Mouse (Mus musculus): ENCODE results near the gene Selenom. TPM values are rescaled to one million over a fixed set of nuclear protein-coding genes. Genes with fewer than 3 reads are reported as not detected.
A peak's percentile ranks its signal among the peaks of the same experiment; 100 is the strongest.

The Selenom gene
- polyA plus RNA-seq, 1 experiment: 13.8 TPM

DNA sequence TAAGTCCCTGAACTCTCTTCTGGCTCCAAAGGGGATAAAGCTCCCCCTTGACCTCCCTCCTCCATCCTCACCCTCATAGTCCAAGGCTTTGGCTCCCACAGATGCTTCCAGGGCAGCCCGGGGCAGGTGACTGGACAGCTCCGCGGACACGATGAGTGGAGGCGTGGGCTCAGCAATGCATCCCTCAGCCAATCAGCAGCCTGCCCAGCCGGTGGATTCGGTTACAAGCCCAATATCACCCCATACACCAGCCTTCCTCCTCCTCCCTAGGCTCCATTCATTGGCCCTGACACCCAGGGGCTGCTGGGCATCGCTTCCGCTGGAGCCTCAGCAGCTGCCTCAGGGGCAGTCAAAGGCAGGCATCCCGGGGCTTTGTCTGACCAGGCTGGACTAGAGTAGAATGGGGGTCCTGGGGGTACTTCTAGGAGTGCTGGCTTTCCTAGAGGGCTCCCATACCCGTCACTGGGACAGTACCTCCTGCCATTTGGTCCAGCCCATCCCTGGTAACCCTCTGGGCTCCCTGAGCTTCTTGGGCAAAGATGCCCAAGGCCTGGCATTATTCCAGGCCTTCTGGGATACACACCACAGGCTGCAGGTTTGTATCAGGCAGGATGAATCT, 26.4 kb upstream of the Selenom start, which contains the start of gene Pla2g3:
TSS of gene Pla2g3 (plus strand) at position 333 of the 619 bp plus-strand sequence.
- no peak within 1 kb of the TSS for H3K4me3 ChIP-seq (ENCODE audit: control insufficient read depth, low read depth, low read length)
- peaks cover 4% of the 10 kb centered on the region; the same call in 1 of the 2 replicates for H3K4me1 ChIP-seq (ENCODE audit: control insufficient read depth, insufficient read depth, low read length)
- no peak within 1 kb of the TSS for H3K27ac ChIP-seq (ENCODE audit: control insufficient read depth, insufficient read depth, low read depth, low read length)
- TF ChIP-seq POLR2A (IDR thresholded peaks at IDR 0.05; ENCODE audit: control insufficient read depth, low read depth, low read length) (no peak), CTCF (IDR thresholded peaks at IDR 0.05; ENCODE audit: control insufficient read depth, insufficient read depth, insufficient replicate concordance, low read depth, low read length) (no peak)
- H3K36me3 ChIP-seq (ENCODE audit: control insufficient read depth, insufficient read depth, low read length): no peaks in the 10 kb centered on the region
- no peaks in the 10 kb centered on the region for H3K27me3 ChIP-seq (ENCODE audit: control insufficient read depth, insufficient read depth, low read length)

DNA sequence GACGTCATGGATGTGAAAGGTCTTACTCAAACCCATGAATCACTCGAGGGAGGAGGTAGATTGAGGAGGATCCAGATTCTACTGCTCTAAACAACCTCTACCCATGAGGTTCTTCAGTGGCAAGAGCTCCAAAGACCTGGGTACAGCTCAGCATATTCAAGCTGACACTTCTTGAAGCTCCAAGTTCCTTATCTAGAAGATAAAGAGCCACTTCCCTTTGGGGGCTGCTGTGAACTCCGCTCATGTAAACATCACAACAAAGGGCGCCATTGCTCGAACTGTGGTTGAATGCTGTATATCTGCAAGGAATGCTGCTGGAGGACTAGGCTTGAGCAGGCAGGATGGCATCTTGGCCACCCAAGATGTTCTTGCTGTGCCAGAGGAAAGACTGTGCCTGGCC, 25.4 kb upstream of the Selenom start:
- Histone ChIP-seq H3K4me3 (ENCODE audit: control insufficient read depth, low read depth, low read length) (no peak overlapping the region), H3K27ac (ENCODE audit: control insufficient read depth, insufficient read depth, low read depth, low read length) (no peak overlapping the region), H3K36me3 (ENCODE audit: control insufficient read depth, insufficient read depth, low read length) (no peaks in the 10 kb centered on the region), H3K4me1 (ENCODE audit: control insufficient read depth, insufficient read depth, low read length) (peaks cover 4% of the 10 kb centered on the region; the same call in 1 of the 2 replicates), H3K27me3 (ENCODE audit: control insufficient read depth, insufficient read depth, low read length) (no peaks in the 10 kb centered on the region)
- TF ChIP-seq POLR2A (IDR thresholded peaks at IDR 0.05; ENCODE audit: control insufficient read depth, low read depth, low read length) (no peak), CTCF (IDR thresholded peaks at IDR 0.05; ENCODE audit: control insufficient read depth, insufficient read depth, insufficient replicate concordance, low read depth, low read length) (no peak)

DNA sequence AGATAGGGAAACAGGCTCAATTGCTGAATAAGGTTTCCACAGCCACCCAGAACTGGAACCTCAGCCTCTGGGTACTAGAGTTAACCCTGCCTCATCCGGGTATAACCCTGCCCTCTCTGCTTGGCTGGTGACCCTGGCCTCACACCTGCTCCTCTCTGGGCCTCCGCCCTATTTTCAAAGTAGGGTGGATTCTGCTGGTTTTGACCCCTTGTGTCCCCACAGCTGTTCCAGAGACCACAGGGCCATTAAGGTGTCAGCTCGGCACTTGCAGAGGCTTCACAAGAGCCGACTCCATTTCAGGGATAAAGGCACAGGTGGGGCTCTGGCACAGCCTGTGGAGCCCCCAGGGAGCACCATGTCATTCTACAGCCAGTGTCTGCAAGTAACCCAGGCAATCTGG, 21.7 kb upstream of the Selenom start:
- Histone ChIP-seq H3K4me3 (ENCODE audit: control insufficient read depth, low read depth, low read length) (no peak overlapping the region), H3K36me3 (ENCODE audit: control insufficient read depth, insufficient read depth, low read length) (no peaks in the 10 kb centered on the region), H3K4me1 (ENCODE audit: control insufficient read depth, insufficient read depth, low read length) (peaks cover 10% of the 10 kb centered on the region), H3K27ac (ENCODE audit: control insufficient read depth, insufficient read depth, low read depth, low read length) (no peak overlapping the region), H3K27me3 (ENCODE audit: control insufficient read depth, insufficient read depth, low read length) (no peaks in the 10 kb centered on the region)
- TF ChIP-seq POLR2A (IDR thresholded peaks at IDR 0.05; ENCODE audit: control insufficient read depth, low read depth, low read length) (no peak), CTCF (IDR thresholded peaks at IDR 0.05; ENCODE audit: control insufficient read depth, insufficient read depth, insufficient replicate concordance, low read depth, low read length) (no peak)

GRCm38 (mm10) chr11:3494857-3495256, 19.6 kb upstream of the Selenom start:
- Histone ChIP-seq H3K4me1 (ENCODE audit: control insufficient read depth, insufficient read depth, low read length) (peaks cover 6% of the 10 kb centered on the region), H3K27ac (ENCODE audit: control insufficient read depth, insufficient read depth, low read depth, low read length) (no peak overlapping the region), H3K27me3 (ENCODE audit: control insufficient read depth, insufficient read depth, low read length) (no peaks in the 10 kb centered on the region), H3K4me3 (ENCODE audit: control insufficient read depth, low read depth, low read length) (peak overlapping the region; percentile 37), H3K36me3 (ENCODE audit: control insufficient read depth, insufficient read depth, low read length) (no peaks in the 10 kb centered on the region)
- no peak for TF ChIP-seq POLR2A (IDR thresholded peaks at IDR 0.05; ENCODE audit: control insufficient read depth, low read depth, low read length)
- no peak for TF ChIP-seq CTCF (IDR thresholded peaks at IDR 0.05; ENCODE audit: control insufficient read depth, insufficient read depth, insufficient replicate concordance, low read depth, low read length)

DNA sequence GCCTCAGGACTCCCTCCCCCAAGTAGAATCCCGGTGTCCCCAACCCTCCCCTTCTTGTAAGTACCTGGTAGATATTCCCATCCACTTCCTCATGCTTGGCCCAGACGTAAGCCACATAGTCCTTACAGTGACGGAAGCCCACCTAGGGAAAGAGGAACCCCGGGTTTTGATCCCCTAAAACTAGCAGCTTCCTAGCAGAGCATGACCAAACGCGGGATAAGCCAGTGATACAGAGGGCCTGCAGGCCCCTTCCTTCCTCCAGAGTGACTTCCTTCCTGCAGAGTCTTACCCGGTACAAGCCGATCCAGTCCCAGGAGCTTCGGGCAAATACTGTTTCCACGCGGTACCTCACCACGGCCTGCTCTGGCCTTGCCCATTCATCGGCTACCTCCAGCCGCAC, 19.0 kb upstream of the Selenom start:
- Histone ChIP-seq H3K36me3 (ENCODE audit: control insufficient read depth, insufficient read depth, low read length) (no peaks in the 10 kb centered on the region), H3K4me1 (ENCODE audit: control insufficient read depth, insufficient read depth, low read length) (peaks cover 6% of the 10 kb centered on the region), H3K27ac (ENCODE audit: control insufficient read depth, insufficient read depth, low read depth, low read length) (no peak overlapping the region), H3K27me3 (ENCODE audit: control insufficient read depth, insufficient read depth, low read length) (no peaks in the 10 kb centered on the region), H3K4me3 (ENCODE audit: control insufficient read depth, low read depth, low read length) (peak overlapping the region; percentile 31)
- TF ChIP-seq POLR2A (IDR thresholded peaks at IDR 0.05; ENCODE audit: control insufficient read depth, low read depth, low read length) (no peak), CTCF (IDR thresholded peaks at IDR 0.05; ENCODE audit: control insufficient read depth, insufficient read depth, insufficient replicate concordance, low read depth, low read length) (no peak)

- Histone ChIP-seq H3K27ac (ENCODE audit: control insufficient read depth, insufficient read depth, low read depth, low read length) (no peak overlapping the region), H3K4me1 (ENCODE audit: control insufficient read depth, insufficient read depth, low read length) (peaks cover 6% of the 10 kb centered on the region), H3K36me3 (ENCODE audit: control insufficient read depth, insufficient read depth, low read length) (no peaks in the 10 kb centered on the region), H3K27me3 (ENCODE audit: control insufficient read depth, insufficient read depth, low read length) (no peaks in the 10 kb centered on the region), H3K4me3 (ENCODE audit: control insufficient read depth, low read depth, low read length) (no peak overlapping the region)
- TF ChIP-seq CTCF (IDR thresholded peaks at IDR 0.05; ENCODE audit: control insufficient read depth, insufficient read depth, insufficient replicate concordance, low read depth, low read length) (no peak), POLR2A (IDR thresholded peaks at IDR 0.05; ENCODE audit: control insufficient read depth, low read depth, low read length) (no peak)
These were observed 17.7 kb upstream of the Selenom start for GRCm38 (mm10) chr11:3496756-3497155.

GRCm38 (mm10) chr11:3497296-3497695, 17.2 kb upstream of the Selenom start:
- H3K27ac ChIP-seq (ENCODE audit: control insufficient read depth, insufficient read depth, low read depth, low read length): no peak overlapping the region
- TF ChIP-seq CTCF (IDR thresholded peaks at IDR 0.05; ENCODE audit: control insufficient read depth, insufficient read depth, insufficient replicate concordance, low read depth, low read length) (no peak), POLR2A (IDR thresholded peaks at IDR 0.05; ENCODE audit: control insufficient read depth, low read depth, low read length) (no peak)

More at GRCm38 (mm10) chr11:3497296-3497695, 17.2 kb upstream of the Selenom start:
- no peaks in the 10 kb centered on the region for H3K27me3 ChIP-seq (ENCODE audit: control insufficient read depth, insufficient read depth, low read length)
- H3K36me3 ChIP-seq (ENCODE audit: control insufficient read depth, insufficient read depth, low read length): no peaks in the 10 kb centered on the region
- H3K4me1 ChIP-seq (ENCODE audit: control insufficient read depth, insufficient read depth, low read length): peaks cover 10% of the 10 kb centered on the region
- no peak overlapping the region for H3K4me3 ChIP-seq (ENCODE audit: control insufficient read depth, low read depth, low read length)

All from testis, adult 2 months (tissue).